Mouse (Mus musculus): Measurements from ENCODE around the gene Dcdc2b.
A peak's percentile ranks its signal among the peaks of the same experiment; 100 is the strongest.

Gene Dcdc2b

GRCm38 (mm10) chr4:129621283-129621841 is 7.3 kb upstream of the Dcdc2b start:
- DNase-seq (ENCODE audit: low spot score), result peak; percentile 73

GRCm38 (mm10) chr4:129620419-129621282 is 6.6 kb upstream of the Dcdc2b start:
- DNase-seq (ENCODE audit: low spot score), result no peak

DNA sequence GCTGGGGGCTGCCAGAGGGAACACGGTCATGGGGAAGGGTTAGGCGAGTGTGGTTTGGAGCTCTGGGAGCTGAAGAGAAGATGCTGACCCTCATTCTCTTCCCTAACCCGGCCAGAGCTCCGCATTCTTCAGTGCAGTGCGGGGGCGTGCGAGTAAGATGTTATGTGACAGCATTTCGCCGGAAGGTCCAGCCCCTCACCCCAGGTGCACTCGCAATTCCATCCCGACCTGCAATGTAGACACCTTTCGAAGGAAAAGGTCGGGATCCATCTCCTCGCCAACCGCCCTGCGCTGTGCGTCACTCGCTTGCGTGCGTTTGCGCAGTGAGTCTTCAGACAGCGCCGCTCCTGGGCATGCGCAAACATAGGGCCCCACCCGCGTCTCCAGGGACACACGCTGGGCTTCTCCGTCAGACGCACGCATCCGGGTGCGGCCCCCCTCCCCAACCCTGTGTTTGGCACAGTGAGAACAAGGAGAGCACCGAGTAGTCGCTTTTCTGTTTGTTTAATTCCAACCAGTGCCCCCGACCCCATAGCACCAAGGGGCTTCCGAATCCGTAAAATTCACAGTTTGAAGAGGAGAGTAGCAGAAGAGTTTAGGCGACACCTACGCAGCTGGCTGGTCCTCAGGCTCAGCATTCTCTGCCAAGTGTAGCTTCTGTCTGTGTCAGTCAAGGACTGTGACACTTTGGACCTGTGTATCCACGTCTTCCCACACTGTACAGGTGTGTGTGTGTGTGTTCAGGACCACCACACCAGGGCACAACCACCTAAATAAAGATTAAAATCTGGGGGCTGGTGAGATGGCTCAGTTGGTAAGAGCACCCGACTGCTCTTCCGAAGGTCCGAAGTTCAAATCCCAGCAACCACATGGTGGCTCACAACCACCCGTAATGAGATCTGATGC is 5.0 kb upstream of the Dcdc2b start, which contains the start of gene Iqcc:
Gene Iqcc, minus strand, starts transcription at position 314 of the 906 bp plus-strand sequence.
- DNase-seq (ENCODE audit: low spot score), result peak; percentile 97

DNA sequence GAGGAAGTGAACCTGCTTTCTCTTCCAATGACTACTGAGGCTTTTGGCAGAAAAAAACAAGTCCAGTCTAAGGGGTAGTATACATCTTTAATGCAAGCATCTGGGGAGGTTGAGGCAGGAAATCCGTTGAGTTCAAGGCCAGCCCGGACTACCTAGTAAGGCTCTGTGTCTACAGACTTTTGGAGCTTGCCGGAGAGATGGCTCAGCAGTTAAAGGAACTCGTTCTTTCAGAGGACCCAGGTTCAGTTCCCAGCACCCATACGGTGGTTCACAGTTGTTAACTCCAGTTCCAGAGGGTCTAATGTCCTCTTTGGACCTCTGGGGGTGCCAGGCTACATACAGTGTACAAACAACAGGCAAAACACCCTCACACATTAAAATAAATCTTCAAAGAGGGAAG is 4.0 kb upstream of the Dcdc2b start:
- no peak for DNase-seq (ENCODE audit: low spot score)

DNA sequence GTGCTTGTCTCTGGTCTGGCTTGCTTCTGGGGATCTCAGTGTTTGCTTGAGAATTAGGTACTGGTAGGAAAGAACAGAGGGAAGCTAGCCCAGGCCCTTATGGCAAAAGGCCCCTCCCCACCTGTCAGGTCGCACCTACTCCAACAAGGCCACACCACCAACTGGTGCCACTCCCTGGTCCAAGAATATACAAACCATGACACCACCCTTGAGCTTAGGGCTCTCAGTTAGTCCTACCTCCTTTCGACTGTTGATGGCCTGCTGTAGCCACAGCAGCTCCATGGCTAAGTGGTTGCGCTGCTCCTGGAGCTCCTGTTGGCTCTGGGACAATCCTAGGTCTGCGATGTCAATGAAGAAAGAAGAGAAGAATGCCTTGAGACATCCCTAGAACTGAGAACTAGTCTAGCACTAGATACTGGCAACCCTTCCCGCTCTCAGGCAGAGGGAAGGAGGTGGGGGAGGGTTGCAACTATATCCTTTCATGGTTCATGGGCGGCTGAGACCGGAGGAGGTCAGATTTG is 3.1 kb upstream of the Dcdc2b start:
- DNase-seq (ENCODE audit: low spot score), result no peak

GRCm38 (mm10) chr4:129616631-129617030 is 2.6 kb upstream of the Dcdc2b start:
- no peak for DNase-seq (ENCODE audit: low spot score)

DNA sequence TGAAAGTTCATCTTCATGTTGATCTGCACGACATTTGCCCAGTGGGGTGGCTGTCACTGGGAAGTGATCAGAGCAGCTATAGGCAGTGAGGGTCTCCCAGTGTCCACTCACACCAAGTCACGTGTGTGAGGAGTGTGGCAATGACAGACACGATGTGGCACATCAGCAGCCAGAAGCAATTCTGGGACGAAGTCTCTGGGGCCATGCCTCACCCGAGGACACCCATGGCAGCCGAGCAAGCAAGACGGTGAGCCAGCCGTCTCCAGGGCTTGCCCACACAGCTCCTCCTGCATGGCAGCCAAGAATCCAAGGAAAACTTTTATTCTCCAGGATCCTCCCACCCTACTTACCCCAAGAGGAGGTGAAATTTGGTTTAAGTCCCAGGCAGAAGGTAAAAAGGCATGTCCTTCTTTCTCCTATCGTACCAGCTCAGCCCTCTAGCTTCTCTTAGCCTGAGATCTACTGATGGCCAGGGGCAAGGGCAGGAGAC is 1.8 kb upstream of the Dcdc2b start:
- no peak for DNase-seq (ENCODE audit: low spot score)

DNA sequence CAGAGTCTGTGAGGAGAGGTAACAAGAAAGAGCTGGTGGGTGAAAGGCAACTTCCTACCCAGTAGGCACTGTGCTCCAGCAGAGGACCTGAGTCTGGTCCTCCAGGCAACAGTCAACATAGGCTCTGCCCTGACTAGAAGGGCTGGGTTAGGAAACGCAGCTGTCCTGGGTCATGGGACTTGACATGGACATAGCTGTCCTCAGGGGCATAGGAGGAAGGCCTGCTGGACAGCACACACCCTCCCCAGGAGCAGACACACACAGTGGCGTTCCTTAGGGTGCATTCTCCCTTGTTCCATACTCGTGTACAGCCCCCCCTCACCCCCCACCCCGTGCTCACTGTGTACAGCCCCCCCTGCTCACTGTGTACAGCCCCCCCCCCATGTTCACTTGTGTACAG is 3.6 kb downstream of the Dcdc2b start:
- no peak for DNase-seq (ENCODE audit: low spot score)

DNA sequence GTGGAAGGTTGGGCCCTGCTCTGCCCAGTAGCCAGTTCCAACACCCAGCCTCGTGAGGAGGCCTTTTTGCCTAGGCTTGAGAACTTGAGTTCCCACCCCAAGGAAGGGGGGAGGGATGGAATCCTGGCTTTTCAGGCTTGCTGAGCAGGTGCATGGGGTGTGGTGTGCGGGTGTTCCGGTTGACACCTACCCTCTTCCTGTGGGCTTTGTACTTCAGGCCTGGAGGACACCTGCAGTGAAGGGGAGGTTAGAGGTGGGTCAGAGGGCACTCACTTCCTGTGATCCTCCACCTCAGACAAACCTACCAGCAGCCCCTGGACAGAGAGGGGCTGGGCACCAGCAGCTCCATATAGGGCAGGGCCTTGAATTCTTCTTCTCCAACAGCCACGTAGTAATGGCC is 4.0 kb downstream of the Dcdc2b start:
- DNase-seq (ENCODE audit: low spot score), result no peak

DNA sequence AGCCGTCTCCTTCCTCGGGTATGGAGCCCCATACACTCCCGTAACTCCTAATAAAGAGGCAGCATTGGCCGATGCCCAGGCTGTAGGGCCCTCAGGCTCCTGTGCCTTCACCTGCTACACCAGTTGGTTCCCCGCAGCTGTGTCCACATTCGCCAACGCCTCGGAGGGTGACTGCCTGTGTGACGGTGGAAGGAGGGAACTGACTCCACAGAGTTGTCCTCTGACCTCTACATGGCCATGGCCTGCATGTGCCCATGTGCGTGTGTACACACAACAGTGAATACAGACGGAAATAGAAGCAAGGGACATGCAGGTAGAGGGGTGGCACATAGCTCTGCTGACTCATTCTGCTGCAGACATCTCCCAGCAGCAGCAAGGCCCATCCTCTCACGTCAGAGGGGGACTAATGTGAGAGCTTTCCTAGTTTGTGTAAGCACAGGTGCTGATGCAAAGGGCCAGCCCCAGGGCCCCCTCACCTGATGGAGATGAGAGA is 4.9 kb downstream of the Dcdc2b start:
- DNase-seq (ENCODE audit: low spot score), result no peak

DNA sequence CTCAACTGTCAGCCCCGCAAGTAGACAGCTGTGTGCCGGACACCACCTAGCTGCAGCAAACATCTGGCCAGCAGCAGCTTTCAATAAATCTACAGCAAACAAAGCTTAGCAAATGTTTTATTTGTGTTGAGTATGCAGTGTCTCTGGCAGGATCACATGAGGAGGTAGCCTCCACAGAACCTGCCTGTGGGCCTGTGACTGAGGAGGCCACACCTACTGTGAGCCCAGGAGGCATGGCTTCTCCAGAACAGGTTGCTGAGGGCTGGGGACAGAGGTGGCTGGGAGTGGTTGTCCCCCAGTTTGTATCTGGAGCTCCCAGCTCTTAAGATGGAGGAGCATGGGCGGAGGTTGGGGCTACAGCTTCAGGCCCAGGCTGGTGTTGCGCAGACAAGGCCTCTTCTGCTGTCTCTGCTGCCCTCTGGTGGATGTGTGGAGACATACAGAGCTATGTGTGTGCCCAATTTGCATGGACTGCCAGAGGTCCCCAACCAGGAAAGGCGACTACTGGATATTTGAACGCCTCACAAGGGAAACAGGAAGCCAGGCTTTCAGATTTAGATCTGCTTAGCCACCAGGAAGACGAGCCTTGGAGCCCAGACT is 5.5 kb downstream of the Dcdc2b start:
- DNase-seq (ENCODE audit: low spot score), result peak; percentile 88

DNA sequence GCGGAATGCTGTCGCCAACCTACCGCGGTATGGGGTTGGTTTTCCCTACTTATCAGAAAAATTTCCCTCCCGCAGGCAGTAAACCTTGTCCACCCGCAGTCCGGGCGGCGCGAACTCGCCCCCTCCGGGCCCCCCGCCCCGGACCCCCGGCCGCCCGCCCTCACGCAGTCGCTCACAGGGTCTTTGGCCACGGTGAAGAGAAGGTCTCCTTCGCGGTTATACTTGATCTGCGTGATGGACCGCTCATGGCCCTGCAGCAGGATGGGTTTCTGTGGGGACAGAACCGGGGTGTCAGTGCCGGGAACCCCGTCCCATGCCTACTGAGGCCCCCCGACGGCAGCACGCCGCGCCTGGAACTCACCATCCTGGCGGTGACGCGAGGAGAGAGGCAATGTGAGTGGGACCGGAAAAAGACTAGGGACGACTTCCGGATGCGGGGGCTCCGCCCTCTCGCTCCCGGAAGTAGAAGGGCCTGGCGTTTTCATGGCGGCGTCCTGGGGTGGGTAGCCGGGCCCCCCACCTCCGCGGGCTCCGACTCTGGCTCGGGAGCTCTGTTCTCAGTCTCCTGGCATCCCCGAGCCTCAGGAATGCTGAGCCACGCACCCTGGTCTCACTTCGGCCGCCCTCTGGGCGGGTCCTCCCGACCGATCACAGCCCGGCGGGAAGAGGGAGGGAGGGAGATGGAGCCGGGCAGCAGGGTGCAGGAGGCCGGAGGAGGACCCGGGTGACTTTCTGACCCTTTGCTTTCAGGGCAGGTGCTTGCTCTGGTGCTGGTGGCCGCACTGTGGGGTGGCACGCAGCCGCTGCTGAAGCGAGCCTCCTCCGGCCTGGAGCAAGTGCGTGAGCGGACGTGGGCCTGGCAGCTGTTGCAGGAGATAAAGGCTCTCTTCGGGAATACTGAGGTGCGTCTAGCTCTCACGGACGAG is 13.6 kb downstream of the Dcdc2b start, which contains the start of the genes Eif3i and Tmem234:
Gene Eif3i, minus strand, starts transcription at position 416 of the 926 bp plus-strand sequence.
Gene Tmem234, plus strand, starts transcription at position 436 of the 926 bp plus-strand sequence.
- peak; percentile 85 for DNase-seq (ENCODE audit: low spot score)

GRCm38 (mm10) chr4:129588865-129589264 is 25.2 kb downstream of the Dcdc2b start:
- DNase-seq (ENCODE audit: low spot score), result no peak

DNA sequence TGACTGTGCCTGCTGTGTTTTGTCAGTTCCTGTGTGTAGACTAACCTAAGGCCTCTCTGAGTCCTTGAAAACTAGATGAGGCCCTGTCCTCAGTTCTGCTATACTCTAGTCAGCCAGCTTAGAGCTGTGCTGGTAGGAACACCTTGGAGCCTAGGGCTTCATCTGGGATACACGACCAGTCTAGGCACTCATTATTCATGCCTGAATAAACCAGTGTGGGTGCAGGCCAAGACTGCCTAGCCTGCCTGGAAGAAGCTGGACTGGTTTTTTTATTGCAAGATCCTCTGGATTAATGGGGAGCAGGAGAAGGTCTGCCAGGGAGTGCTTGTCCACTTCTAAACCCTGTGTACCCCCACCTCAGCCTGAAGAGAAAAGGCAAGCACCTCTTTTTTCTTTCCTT is 27.1 kb downstream of the Dcdc2b start:
- DNase-seq (ENCODE audit: low spot score), result no peak

DNA sequence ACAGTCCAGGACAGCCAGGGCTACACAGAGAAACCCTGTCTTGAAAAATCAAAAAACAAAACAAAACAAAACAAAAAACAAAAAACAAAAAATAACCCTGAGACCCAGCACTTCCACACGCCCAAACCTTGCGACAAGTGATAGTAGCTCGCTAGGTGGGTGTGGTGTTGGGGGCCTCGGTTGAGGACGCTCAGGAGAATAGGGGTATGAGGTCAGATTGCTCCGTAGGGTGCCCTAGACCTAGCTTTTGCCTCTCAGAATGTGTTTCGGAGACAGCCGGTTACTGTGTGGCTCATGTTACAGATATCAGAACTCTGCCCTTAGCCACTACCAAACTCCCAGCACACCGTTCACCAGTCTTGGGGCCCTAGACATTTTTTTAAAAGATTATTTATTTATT is 28.3 kb downstream of the Dcdc2b start:
- no peak for DNase-seq (ENCODE audit: low spot score)

DNA sequence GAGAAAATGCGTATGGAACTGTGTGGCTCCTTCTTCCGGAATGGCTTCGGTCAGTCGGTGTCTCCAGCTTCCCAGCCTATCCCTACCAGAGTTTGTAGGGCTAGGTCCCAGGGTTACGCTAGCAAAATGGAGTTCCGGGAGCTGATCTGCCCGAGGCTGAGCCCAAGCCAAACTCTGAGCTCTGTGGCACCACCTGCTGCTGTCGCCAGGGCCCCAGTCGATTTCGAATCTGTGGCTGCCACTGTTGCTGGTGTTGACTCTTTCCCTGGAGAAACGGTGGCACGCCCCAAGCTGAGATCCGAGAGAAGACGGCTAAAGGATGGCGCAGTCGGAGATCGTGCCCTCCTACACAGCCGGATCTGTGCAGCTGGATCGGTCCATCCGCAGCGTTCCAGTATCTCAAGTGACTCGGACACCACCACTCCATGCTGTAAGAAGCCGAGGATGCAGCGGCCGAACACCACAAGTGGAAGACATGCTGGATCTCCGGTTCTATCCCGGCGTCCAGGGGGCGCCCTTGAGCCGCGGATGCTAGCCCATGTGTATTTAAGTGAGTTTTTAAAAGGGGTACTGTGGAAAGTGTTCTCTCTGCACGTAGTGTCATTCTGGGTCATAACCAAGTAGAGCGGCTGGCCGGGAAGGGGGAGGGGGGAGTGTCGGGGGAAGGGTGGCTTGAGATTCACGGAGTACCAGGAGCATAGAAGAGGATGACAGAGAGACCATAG is 29.0 kb downstream of the Dcdc2b start:
- peak; percentile 89 for DNase-seq (ENCODE audit: low spot score)

GRCm38 (mm10) chr4:129584370-129584769 is 29.7 kb downstream of the Dcdc2b start:
- DNase-seq (ENCODE audit: low spot score), result no peak

DNA sequence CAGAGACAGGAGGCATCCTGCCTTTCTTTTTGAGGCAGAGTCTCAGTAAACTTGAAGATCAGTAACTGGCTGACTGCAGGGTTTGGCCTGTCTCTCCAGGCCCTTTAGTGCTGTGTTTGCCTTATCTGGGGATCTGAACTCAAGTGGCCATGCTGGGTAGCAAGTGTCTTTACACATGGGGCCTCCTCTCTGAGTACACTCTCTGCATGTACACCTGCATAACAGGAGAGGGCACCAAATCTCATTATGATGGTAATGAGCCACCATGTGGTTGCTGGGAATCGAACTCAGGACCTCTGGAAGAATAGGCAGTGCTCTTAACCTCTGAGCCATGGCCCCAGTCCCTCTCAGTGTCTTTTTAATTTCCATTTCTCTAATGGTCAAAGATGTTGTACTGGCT is 31.8 kb downstream of the Dcdc2b start:
- DNase-seq (ENCODE audit: low spot score), result no peak

- DNase-seq (ENCODE audit: low spot score), result no peak
Observed at GRCm38 (mm10) chr4:129580347-129580746, 33.7 kb downstream of the Dcdc2b start.

DNA sequence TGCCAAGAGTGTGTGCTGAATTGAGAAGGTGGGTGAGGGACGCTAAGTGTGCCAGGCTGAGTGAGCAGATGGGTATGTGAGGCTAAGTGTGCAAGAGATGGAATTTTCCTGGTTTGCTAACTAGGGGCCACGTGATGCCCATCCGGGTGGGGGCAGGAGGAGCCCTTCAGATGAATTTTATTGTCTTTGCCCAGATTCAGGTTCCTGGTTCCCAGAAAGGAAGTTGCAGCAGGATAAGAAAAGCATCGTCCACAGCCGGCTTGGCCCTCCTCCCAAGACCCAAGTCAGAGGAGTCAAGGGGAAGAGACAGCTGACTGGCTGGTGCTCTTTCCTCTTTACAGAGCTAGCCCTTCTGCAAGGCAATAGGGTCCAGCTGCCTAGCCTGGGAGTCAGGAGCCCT is 35.6 kb downstream of the Dcdc2b start, which contains the start of gene Fam167b:
Gene Fam167b, minus strand, starts transcription at position 84 of the 400 bp plus-strand sequence.
- peak; percentile 41 for DNase-seq (ENCODE audit: low spot score)
